Mouse (Mus musculus) megakaryocyte, adult 5-6 weeks (primary cell): ENCODE results near the gene Higd1b. TPM values are rescaled to one million over a fixed set of nuclear protein-coding genes. Genes with fewer than 3 reads are reported as not detected.

Experiments used
- ATAC-seq: 2 replicates; pipeline ENCODE4 v1.8.0; 2016; ENCODE audit warnings: mild to moderate bottlenecking, inconsistent platforms; ENCODE audit not compliant: poor library complexity, severe bottlenecking
- total RNA-seq, 2 experiments: library from RNA; stranded (forward) in 1 of 2; stranded (reverse) in 1 of 2; fragments of 153-499, 151-499 nt in 1 of 2; fragments of 221-1000, 200-1000 nt in 1 of 2; gene quantifications; 2 replicates each; pipeline versions ENCODE4 v1.2.3 to v1.2.4; 2015 to 2017

Higd1b gene
- total RNA-seq (2015), result not detected in 2 replicates
- not detected in 2 replicates for total RNA-seq (2017)

DNA sequence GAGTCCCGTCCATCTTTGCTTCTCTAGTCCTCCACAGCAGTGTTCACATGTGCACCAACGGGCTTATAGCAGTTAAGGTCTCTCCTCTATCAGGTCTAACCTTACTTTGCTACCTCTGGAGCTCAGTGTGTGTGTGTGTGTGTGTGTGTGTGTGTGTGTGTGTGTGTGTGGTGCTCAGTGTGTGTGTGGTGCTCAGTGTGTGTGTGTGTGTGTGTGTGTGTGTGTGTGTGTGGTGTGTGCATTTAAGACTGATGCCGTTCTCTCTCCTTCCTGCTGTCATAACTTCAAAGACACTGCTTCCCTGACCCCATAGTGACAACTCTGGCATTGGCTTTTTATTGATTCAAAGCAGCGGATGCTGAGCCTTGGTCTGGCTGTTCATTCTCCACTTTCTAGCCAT lies at the start of gene Higd1b:
Higd1b (plus strand) TSS at position 301 of the 400 bp plus-strand sequence.
- no peak for ATAC-seq

DNA sequence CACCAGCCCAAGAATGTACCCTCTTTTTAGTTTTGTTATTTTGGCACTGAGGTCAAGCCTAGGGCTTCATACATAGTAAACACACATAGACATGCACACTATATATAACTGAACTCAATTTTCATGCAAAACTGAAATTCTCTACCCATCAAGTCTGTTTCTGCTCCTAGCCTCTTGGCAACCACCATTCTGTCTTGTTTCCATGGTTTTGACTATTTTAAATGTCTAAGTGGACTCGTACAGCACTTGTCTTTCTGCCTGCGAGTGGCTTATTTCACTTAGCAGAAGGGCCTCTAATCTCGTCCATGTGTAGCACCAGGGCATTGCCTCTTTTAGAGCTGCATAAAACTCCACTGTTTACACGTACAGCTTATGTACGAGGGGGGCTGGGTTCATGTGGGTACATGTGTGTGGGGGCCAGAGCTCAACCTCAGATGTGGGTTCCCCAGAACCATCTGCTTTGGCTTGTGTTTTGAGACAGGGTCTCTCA lies 47.9 kb upstream of the Higd1b start:
- ATAC-seq, result no peak

DNA sequence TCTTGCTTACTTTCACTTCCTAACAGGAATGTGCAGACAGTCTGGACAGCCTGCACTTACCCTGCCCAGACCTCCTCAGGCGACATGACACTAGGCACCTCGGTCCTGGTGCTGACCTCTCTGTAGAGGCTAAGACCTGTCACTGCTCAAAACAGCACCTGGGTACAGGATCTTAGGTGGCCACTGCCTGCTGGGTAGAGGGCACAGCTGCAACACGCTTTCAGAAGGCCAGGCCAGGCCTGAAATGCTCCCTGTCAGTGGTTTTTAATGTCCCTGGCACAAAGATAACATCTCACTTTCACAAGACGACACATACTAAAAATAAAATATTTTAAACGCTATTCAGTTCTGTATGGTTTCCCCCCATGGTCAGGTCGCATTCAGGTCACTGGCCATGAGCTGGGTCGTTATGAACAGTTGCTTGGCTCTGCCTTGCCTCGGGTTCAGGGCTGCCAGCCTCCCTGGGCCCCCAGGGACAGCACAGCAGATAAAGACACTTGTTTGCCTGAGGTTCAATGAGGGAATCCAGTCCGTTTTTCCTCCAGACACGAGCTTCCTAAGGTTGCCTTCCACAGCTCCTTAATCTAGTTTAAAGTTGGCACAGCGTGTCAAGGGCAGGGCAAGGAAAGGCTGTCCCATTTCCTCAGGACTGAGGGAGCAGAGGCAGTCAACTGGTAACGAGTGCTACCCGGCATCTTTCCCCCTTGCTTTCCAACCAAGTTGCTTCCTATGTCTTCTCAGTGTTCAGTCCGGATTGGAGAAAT lies 43.8 kb upstream of the Higd1b start:
- ATAC-seq, result no peak

GRCm38 (mm10) chr11:102794157-102794556 lies 41.5 kb upstream of the Higd1b start:
- no peak for ATAC-seq

- ATAC-seq, result no peak
Observed at GRCm38 (mm10) chr11:102803453-102803852, 32.2 kb upstream of the Higd1b start.

- ATAC-seq, result no peak
Observed at GRCm38 (mm10) chr11:102808246-102808645, 27.4 kb upstream of the Higd1b start.

DNA sequence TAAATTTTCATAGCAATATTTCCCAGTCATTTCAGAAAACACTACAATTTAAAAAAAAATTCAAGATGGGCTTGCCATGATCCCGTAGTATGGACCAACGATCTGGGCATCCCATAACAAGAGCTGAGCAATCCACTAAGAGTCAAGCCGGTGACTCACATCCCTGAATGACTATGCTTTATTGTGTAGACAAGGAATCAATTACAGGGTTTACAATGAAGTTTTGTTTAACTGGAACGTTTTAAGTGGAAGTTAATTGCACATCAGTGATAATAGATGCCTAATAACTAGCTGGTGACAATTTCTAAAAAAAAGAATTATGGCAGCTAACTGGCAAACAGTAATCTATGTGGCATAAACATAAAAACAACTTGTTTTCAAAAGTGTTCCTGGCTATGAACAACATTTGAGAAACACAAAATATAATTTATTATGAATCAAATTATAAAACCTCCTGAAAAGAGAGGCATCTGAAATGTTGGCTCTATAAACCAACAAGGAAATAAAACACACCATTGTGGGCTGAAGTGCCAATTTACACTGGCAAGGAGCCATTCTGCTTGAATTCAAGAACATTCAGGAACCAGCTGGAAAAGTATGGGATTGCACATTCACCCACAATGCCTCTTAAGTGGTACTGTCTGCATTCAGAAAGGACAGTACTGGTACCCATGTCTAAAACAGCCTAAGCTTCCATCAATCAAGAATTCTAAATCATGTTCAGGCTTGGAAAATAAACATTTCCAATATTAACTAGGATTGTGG lies 24.7 kb upstream of the Higd1b start:
- ATAC-seq, result no peak

DNA sequence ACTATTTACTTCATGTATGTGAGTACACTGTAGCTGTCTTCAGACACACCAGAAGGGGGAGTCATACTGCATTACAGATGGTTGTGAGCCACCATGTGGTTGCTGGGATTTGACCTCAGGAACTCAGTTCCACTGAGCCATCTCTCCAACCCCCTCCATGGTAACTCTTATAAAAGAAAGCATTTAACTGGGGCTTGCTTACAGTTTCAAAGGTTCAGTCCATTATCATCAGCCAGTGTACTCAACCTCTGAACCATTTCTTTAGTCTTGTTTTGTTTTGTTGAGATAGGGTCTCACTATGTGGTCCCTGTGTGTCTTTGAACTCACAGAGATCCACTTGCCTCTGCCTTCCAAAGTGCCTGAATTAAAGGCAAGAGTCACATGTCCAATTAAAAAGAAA lies 20.8 kb upstream of the Higd1b start:
- no peak for ATAC-seq

GRCm38 (mm10) chr11:102818121-102819020 lies 17.3 kb upstream of the Higd1b start:
- no peak for ATAC-seq

GRCm38 (mm10) chr11:102819021-102819782 lies 16.4 kb upstream of the Higd1b start, which contains the start of gene Gjc1:
TSS of gene Gjc1 (minus strand) at chr11:102819700.
- ATAC-seq, result no peak

GRCm38 (mm10) chr11:102819783-102820385 lies 15.8 kb upstream of the Higd1b start:
- ATAC-seq, result no peak

GRCm38 (mm10) chr11:102820432-102820831 lies 15.2 kb upstream of the Higd1b start:
- ATAC-seq, result no peak

GRCm38 (mm10) chr11:102821231-102821630 lies 14.4 kb upstream of the Higd1b start:
- no peak for ATAC-seq

- ATAC-seq, result no peak
Observed at GRCm38 (mm10) chr11:102826476-102826875, 9.2 kb upstream of the Higd1b start.

GRCm38 (mm10) chr11:102827097-102827496 lies 8.6 kb upstream of the Higd1b start:
- ATAC-seq, result no peak

DNA sequence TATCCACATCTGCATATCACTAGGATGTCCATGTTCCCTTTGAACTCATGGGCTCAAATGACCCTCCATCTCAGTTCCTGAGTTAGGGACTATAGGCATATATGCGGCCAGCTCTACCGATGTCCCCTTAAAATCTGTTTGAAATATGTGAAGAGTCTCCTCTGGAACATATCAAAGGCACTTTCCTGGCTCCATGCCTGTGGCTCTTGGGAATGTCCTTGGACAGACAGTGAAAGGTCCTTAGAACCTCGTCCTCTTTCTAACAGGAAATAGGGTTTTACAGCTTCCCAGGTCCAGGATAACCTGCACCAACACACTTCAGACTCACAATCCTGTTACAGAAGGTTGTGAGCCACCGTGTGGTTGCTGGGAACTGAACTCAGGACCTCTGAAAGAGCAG lies 5.4 kb upstream of the Higd1b start:
- no peak for ATAC-seq

DNA sequence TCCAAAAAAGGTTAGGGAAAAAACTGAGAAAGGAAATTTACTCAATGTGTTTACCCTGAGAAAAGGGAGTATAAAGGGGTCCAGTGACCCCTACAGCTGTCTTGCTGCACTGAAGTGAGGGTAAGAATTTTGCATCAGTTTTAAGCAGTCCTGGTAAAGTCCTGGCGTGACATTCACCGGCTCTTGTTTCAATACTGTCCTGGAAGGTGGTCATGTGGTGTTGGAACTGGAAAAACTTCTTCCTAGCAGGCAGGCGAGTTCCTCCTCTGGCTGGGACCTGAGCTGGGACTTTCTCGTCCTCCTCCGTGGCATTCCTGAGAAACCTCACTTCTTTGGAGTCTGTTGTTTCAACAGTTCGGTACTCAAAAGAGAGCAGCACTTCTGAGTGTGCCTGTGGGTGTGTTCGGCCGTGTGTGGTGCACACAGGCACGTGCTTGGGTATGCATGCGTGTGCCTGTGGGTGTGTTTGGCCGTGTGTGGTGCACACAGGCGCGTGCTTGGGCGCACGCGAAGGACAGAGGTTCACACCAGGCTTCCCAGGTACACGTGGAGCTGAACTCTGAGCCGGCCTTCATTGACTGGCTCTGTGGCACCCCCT lies 2.9 kb upstream of the Higd1b start:
- no peak for ATAC-seq

DNA sequence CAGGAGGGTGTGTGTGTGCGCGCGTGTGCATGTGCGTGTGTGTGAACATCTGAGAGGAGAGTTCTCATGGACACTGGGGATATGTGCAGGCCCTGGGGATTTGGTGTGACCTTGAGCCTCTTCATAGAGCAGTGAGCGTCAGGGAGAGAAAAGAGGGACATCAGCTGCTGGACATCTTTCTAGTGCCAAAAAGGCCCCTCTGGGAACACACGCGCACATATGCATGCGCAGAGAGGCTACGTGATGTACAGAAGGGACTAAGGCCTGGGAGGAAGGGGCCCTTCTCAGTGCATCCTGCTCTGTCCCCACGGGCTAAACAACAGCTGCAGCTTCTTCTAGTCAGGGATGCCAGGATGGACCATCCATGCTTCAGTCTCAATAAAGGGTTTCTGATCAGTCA lies 1.4 kb upstream of the Higd1b start:
- no peak for ATAC-seq

DNA sequence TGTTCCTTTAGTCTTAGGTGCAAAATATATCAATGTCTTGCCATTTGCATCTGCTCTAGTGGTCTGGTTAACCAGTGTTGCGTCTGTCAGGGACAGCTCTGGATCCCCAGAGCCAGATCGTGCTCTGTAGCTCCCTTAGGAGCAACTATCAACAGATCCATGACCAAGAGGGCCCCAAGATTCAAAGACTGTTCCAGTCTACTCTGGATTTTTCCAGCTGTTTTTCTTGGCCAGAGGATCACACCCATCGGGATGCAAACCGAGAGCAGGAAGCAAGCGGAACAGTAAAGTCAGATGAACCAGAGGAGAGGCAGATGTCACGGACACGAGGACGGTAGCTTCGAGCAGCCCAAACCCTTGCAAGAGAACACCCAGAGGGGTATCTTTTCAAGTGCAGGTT lies 497 bp downstream of the Higd1b start:
- ATAC-seq, result no peak
